ENCODE assay signal across 8 mouse cellular contexts in genomic region chr13:34078500-34079280, GRCm38 (mm10). TPM values are rescaled to one million over a fixed set of nuclear protein-coding genes. Genes with fewer than 3 reads are reported as not detected.
A peak's percentile ranks its signal among the peaks of the same experiment; 100 is the strongest.
DNase-seq lines count a peak whose midpoint lies in the region; ATAC-seq and TF ChIP-seq lines count a peak whose summit lies in the region.

No protein-coding gene starts in this region.

- H3K9ac ChIP-seq in heart, embryonic 15.5 days = 0 out of 2 replicates have a peak overlapping the region, but pooled peaks have one; percentile 75

- no peak; the same call in 1 of the 2 replicates for ATAC-seq in erythroblast, adult 5-6 weeks (replicated peaks; ENCODE audit: low FRiP score, poor library complexity, severe bottlenecking)
- ATAC-seq in heart, embryonic 15.5 days (replicated peaks; ENCODE audit: insufficient number of reproducible peaks, insufficient read depth, low FRiP score, low read depth) = 0 out of 2 replicates have a peak, but pooled peaks have one; percentile 8

- H3ac ChIP-seq in C2C12 (ENCODE audit: control insufficient read depth, insufficient read length, low read depth) = peak overlapping the region; percentile 10

- peaks cover 16% of the 10 kb centered on the region for H3K79me2 ChIP-seq in C2C12 (ENCODE audit: control insufficient read depth, insufficient read depth)
- H3K79me2 ChIP-seq in macrophage (ENCODE audit: inconsistent target) = peaks cover 25% of the 10 kb centered on the region

- TF ChIP-seq CTCF in C2C12 (IDR thresholded peaks at IDR 0.05; ENCODE audit: control insufficient read depth, insufficient read depth, insufficient read length) = no peak

- peak overlapping the region; percentile 87 for H3K4me3 ChIP-seq in erythroblast, embryonic 14.5 days (replicated peaks)
- H3K4me3 ChIP-seq in C2C12 (ENCODE audit: insufficient read depth, poor library complexity, severe bottlenecking) (no peak overlapping the region), macrophage (ENCODE audit: inconsistent target) (peak overlapping the region; percentile 84)
- H3K4me3 ChIP-seq in heart, embryonic 15.5 days = peak overlapping the region; percentile 72

- intact Hi-C loops in gastrocnemius, postnatal 36 days (cut with DNase I) = no loop called here

- peaks cover 24% of the 10 kb centered on the region for H3K36me3 ChIP-seq in erythroblast, embryonic 14.5 days (ENCODE audit: control insufficient read depth)
- H3K36me3 ChIP-seq in C2C12 (ENCODE audit: control insufficient read depth, insufficient read depth) (peaks cover 13% of the 10 kb centered on the region), macrophage (ENCODE audit: inconsistent target) (peaks cover 15% of the 10 kb centered on the region; the same call in 1 of the 2 replicates)
- peaks cover 7% of the 10 kb centered on the region; the same call in 1 of the 2 replicates for H3K36me3 ChIP-seq in heart, embryonic 15.5 days

- 37% methylated on average over 16 of the region's 16 CpGs for WGBS in heart, embryonic 15.5 days
- 15% methylated on average over 16 of the region's 16 CpGs for WGBS in macrophage (ENCODE audit: missing documents)

- H3K79me3 ChIP-seq in C2C12 (ENCODE audit: low read depth) = peaks cover 7% of the 10 kb centered on the region

- no peak overlapping the region for H3K27ac ChIP-seq in heart, embryonic 15.5 days
- H3K27ac ChIP-seq in macrophage = peak overlapping the region; percentile 37

- peaks cover 22% of the 10 kb centered on the region for H3K4me1 ChIP-seq in erythroblast, embryonic 14.5 days (ENCODE audit: control insufficient read depth)
- peaks cover 17% of the 10 kb centered on the region for H3K4me1 ChIP-seq in heart, embryonic 15.5 days (replicated peaks)

- peaks cover 14% of the 10 kb centered on the region for H3K27me3 ChIP-seq in erythroblast, embryonic 14.5 days (ENCODE audit: control insufficient read depth)
- no peaks in the 10 kb centered on the region for H3K27me3 ChIP-seq in C2C12 (ENCODE audit: control insufficient read depth, insufficient read depth, insufficient read length)
- H3K27me3 ChIP-seq in heart, embryonic 15.5 days = no peaks in the 10 kb centered on the region

- H3K9me3 ChIP-seq in erythroblast, embryonic 14.5 days (ENCODE audit: control insufficient read depth, low read length) = no peaks in the 10 kb centered on the region
- no peaks in the 10 kb centered on the region for H3K9me3 ChIP-seq in heart, embryonic 15.5 days (replicated peaks)

- H3K4me2 ChIP-seq in heart, embryonic 15.5 days = peak overlapping the region; percentile 94

- no peak for DNase-seq in urinary bladder, postnatal 4 days (ENCODE audit: low spot score in 2 of 2)
- DNase-seq in frontal cortex, adult 2 months (ENCODE audit: extremely low spot score in 1 of 2, low spot score in 1 of 2) = no peak
- no peak for DNase-seq in gastrocnemius, postnatal 36 days

TF ChIP-seq in C2C12, 6 proteins besides CTCF, POLR2A, EP300 and RAD21:
- TF ChIP-seq MYOG (IDR thresholded peaks at IDR 0.05; ENCODE audit: control insufficient read depth, extremely low read depth, insufficient read length) = no peak
- no peak for TF ChIP-seq CEBPB (IDR thresholded peaks at IDR 0.05; ENCODE audit: low read depth)
- no peak for TF ChIP-seq MAX (IDR thresholded peaks at IDR 0.05)
- TF ChIP-seq USF1 (IDR thresholded peaks at IDR 0.05; ENCODE audit: low read depth) = no peak

RNA-seq across cellular contexts. Expression of gene Tubb2a, which starts 0.9 kb away (rescaled TPM):
- polyA plus RNA-seq in erythroblast, embryonic 14.5 days (2012) = 6.1 and 9.8 TPM in 2 replicates
- total RNA-seq in erythroblast, adult 5-6 weeks (2015; ENCODE audit: low replicate concordance) = 6.0 and 7.7 TPM in 2 replicates
- 8.9 and 9.5 TPM in 2 replicates for total RNA-seq in erythroblast, adult 5-6 weeks (2017; ENCODE audit: low replicate concordance)
- 304 TPM for polyA plus RNA-seq in C2C12 (2012; fragmentation: generic; extraction: Trizol)
- polyA plus RNA-seq in heart, embryonic 15.5 days (2015; fragmentation: Nextera tagmentation; extraction: Ambion mirVana) = 136 and 170 TPM in 2 replicates
- total RNA-seq in macrophage (2018; cell fraction: chromatin; rRNA removed) = 100 to 1,000 TPM in 13 of 26 experiments, 10 to 100 TPM in 13; 16.0 to 287 (median 102) TPM
- total RNA-seq in macrophage (2018; cell fraction: cytosol; rRNA removed) = 100 to 1,000 TPM; 194 to 451 (median 311) TPM
- 100 to 1,000 TPM in 22 of 26 experiments, 10 to 100 TPM in 4; 66.3 to 379 (median 177) TPM for total RNA-seq in macrophage (2018; cell fraction: nucleus; rRNA removed)
- 162 to 260 TPM (median 170 TPM) in 3 replicates for polyA plus RNA-seq in macrophage (2018)
- polyA plus RNA-seq in frontal cortex, adult 2 months (2012; rRNA removed) = 1,752 and 1,773 TPM in 2 replicates
- total RNA-seq in gastrocnemius, postnatal 36 days (2021) = 10 to 100 TPM; 11.4 to 11.5 TPM

RNA-seq across cellular contexts. Expression of gene Bphl, which starts 41.3 kb away (rescaled TPM):
- 0.17 and 0.67 TPM in 2 replicates for polyA plus RNA-seq in erythroblast, embryonic 14.5 days (2012)
- 4.8 and 9.4 TPM in 2 replicates for total RNA-seq in erythroblast, adult 5-6 weeks (2015; ENCODE audit: low replicate concordance)
- 0.94 and 7.2 TPM in 2 replicates for total RNA-seq in erythroblast, adult 5-6 weeks (2017; ENCODE audit: low replicate concordance)
- 11.7 TPM for polyA plus RNA-seq in C2C12 (2012; fragmentation: generic; extraction: Trizol)
- polyA plus RNA-seq in heart, embryonic 15.5 days (2015; fragmentation: Nextera tagmentation; extraction: Ambion mirVana) = 46.4 and 51.8 TPM in 2 replicates
- total RNA-seq in macrophage (2018; cell fraction: chromatin; rRNA removed) = 10 to 100 TPM in 14 of 26 experiments, 1 to 10 TPM in 12; 1.7 to 20.9 (median 12.3) TPM
- 10 to 100 TPM; 16.3 to 36.8 (median 24.4) TPM for total RNA-seq in macrophage (2018; cell fraction: cytosol; rRNA removed)
- total RNA-seq in macrophage (2018; cell fraction: nucleus; rRNA removed) = 10 to 100 TPM in 16 of 26 experiments, 1 to 10 TPM in 10; 4.0 to 30.8 (median 11.6) TPM
- 16.8 to 29.1 TPM (median 24.2 TPM) in 3 replicates for polyA plus RNA-seq in macrophage (2018)
- 47.1 and 56.5 TPM in 2 replicates for polyA plus RNA-seq in frontal cortex, adult 2 months (2012; rRNA removed)
- total RNA-seq in gastrocnemius, postnatal 36 days (2021) = 10 to 100 TPM; 21.4 to 25.3 TPM

RNA-seq across cellular contexts. Expression of gene Tubb2b, which starts 51.6 kb away (rescaled TPM):
- polyA plus RNA-seq in erythroblast, embryonic 14.5 days (2012) = 0.06 and 0.14 TPM in 2 replicates
- total RNA-seq in erythroblast, adult 5-6 weeks (2015; ENCODE audit: low replicate concordance) = not detected in 2 replicates
- not detected in 2 replicates for total RNA-seq in erythroblast, adult 5-6 weeks (2017; ENCODE audit: low replicate concordance)
- polyA plus RNA-seq in C2C12 (2012; fragmentation: generic; extraction: Trizol) = 216 TPM
- 36.0 and 42.3 TPM in 2 replicates for polyA plus RNA-seq in heart, embryonic 15.5 days (2015; fragmentation: Nextera tagmentation; extraction: Ambion mirVana)
- 10 to 100 TPM in 1 of 26 experiments, 1 to 10 TPM in 9, under 1 TPM in 10, not detected in 6; 0.48 to 13.3 (median 1.0) TPM for total RNA-seq in macrophage (2018; cell fraction: chromatin; rRNA removed)
- 1 to 10 TPM; 1.9 to 9.9 (median 4.5) TPM for total RNA-seq in macrophage (2018; cell fraction: cytosol; rRNA removed)
- 1 to 10 TPM in 21 of 26 experiments, under 1 TPM in 4, not detected in 1; 0.55 to 5.1 (median 1.6) TPM for total RNA-seq in macrophage (2018; cell fraction: nucleus; rRNA removed)
- polyA plus RNA-seq in macrophage (2018) = 3.6 to 6.5 TPM (median 5.1 TPM) in 3 replicates
- 387 and 426 TPM in 2 replicates for polyA plus RNA-seq in frontal cortex, adult 2 months (2012; rRNA removed)
- 1 to 10 TPM; 1.6 to 2.1 TPM for total RNA-seq in gastrocnemius, postnatal 36 days (2021)

Comparison
In these comparisons a context has a peak if more than half of its experiments do, and no peak if none do; other contexts are left out.
1. RNA of gene Tubb2a, which starts 0.9 kb away (polyA plus RNA-seq): 1,752 to 1,773 TPM in frontal cortex, adult 2 months, 304 TPM in C2C12 (single experiment), 162 to 260 TPM in macrophage and 136 to 170 TPM in heart, embryonic 15.5 days; 6.1 to 9.8 TPM in erythroblast, embryonic 14.5 days; every median in the first group is over 10 times any median in the second.